Mouse (Mus musculus) heart, embryonic 12.5 days (tissue): ENCODE data around the gene Elfn1. TPM values are rescaled to one million over a fixed set of nuclear protein-coding genes. Genes with fewer than 3 reads are reported as not detected.
"Not testable (repeated sequence)": the region's sequence is repeated elsewhere in the genome, so short reads cannot be mapped to it uniquely, and the experiment has no call there.

Source experiments
- ATAC-seq: fragments of 200-750 bp; cut with Nextera tagmentation; 2 replicates; pipeline ENCODE4 v1.8.0; 2017; ENCODE audit warnings: moderate TSS enrichment, moderate library complexity; ENCODE audit not compliant: insufficient number of reproducible peaks, low FRiP score
- H3K27ac ChIP-seq: fragments of 300-500 bp; sonication (generic); 2 replicates; pipeline ENCODE4 v1.5.1; 2016; ENCODE audit warnings: mild to moderate bottlenecking, moderate library complexity; ENCODE audit not compliant: poor library complexity, severe bottlenecking
- H3K27me3 ChIP-seq: fragments of 300-500 bp; sonication (generic); replicated peaks from 2 replicates; pipeline ENCODE4 v1.6.1; 2016; ENCODE audit warnings: mild to moderate bottlenecking, moderate library complexity
- H3K36me3 ChIP-seq: fragments of 300-500 bp; sonication (generic); 2 replicates; pipeline ENCODE4 v1.6.1; 2016; ENCODE audit warnings: mild to moderate bottlenecking, moderate library complexity
- H3K4me1 ChIP-seq: fragments of 300-500 bp; sonication (generic); replicated peaks from 2 replicates; pipeline ENCODE4 v1.6.1; 2016; ENCODE audit warnings: mild to moderate bottlenecking
- H3K4me2 ChIP-seq: fragments of 300-500 bp; sonication (generic); 2 replicates; pipeline ENCODE4 v1.6.1; 2016; ENCODE audit warnings: mild to moderate bottlenecking, moderate library complexity
- H3K4me3 ChIP-seq: fragments of 300-500 bp; sonication (generic); 2 replicates; pipeline ENCODE4 v1.5.1; 2016; ENCODE audit warnings: mild to moderate bottlenecking
- H3K9ac ChIP-seq: fragments of 300-500 bp; sonication (generic); 2 replicates; pipeline ENCODE4 v1.6.1; 2016; ENCODE audit warnings: mild to moderate bottlenecking, moderate library complexity
- H3K9me3 ChIP-seq: fragments of 300-500 bp; sonication (generic); replicated peaks from 2 replicates; pipeline ENCODE4 v1.6.1; 2016; ENCODE audit warnings: mild to moderate bottlenecking, moderate library complexity
- WGBS: fragments of 180-500 bp; shearing (Covaris S2); methylation state at CpG from one replicate; pipeline ENCODE4 v1.1.7; 2016; 5-methylcytosine and 5-hydroxymethylcytosine counted together
- polyA plus RNA-seq: library from polyadenylated mRNA; unstranded; fragments of >200 nt; fragmentation: Nextera tagmentation; extraction: Ambion mirVana; gene quantifications from 2 replicates; pipeline ENCODE4 v1.2.1, GENCODE M21; 2016

Elfn1 gene
- polyA plus RNA-seq, 1 experiment from 2014 or later: 0.05 TPM

DNA sequence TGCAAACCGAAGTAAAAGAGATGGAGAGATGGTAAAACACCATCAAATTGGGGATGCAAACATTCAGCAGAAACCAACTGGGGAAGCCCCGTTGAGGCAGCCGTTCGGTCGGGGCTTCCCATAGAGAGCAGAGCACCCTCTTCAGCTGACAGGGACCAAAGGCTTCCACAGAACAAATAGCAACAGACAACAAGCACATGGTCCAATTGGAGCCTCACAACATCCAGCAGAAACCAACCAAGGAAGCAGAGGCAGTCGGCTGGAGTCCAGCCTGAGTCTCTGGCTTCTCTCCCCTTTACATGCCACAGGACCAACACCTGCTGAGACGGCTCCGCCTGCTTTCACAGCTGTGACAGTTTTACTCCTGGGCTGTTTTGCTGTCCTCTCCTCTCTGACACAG is 69.7 kb downstream of the Elfn1 start:
- Histone ChIP-seq H3K4me1 (no peaks in the 10 kb centered on the region), H3K36me3 (no peaks in the 10 kb centered on the region), H3K27me3 (peaks cover 58% of the 10 kb centered on the region), H3K4me3 (no peak overlapping the region), H3K27ac (no peak overlapping the region), H3K4me2 (no peak overlapping the region), H3K9ac (no peak overlapping the region), H3K9me3 (no peaks in the 10 kb centered on the region)
- ATAC-seq: no peak
- 29% methylated on average over 8 of the region's 8 CpGs for WGBS

DNA sequence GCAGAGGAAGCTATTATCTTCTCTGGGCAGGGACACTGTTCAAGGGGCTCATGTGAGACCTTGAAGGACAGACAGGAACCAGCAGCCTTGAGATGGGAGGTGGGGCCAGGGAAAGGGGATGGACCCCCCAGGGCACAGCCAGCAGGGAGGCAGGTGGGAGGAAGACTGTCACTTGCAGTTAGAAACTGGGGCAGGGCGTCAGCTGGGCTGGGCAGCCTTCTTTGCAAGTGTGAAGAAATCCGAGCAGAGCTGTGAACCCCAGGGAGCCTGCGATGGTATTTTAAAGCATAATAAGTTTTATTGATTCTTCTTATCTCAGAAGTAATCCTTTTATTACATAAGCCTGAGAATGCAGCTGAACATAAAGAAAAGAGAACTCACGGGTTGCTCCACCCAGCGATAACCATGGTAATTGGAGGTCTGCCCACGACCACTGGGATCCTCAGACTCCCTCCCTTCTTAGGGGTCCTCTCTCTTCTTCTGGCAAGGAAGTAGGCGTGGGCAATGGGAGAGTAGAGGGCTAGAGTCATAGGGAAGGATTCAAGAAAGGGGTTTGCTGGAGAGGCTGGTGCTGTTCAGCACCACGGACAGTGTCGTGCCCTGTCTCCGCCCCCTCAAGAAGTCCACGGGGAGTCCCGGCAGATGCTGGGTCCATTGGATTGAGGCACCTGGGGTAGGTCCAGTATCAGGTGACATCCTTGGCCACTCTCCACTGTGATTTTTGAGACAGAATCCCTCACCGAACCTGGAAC is 71.0 kb downstream of the Elfn1 start:
- 6% methylated on average over 13 of the region's 13 CpGs for WGBS
- no peak overlapping the region for H3K4me2 ChIP-seq
- no peak overlapping the region for H3K9ac ChIP-seq
- H3K4me3 ChIP-seq: no peak overlapping the region
- H3K27ac ChIP-seq: no peak overlapping the region
- no peaks in the 10 kb centered on the region for H3K36me3 ChIP-seq
- peaks cover 48% of the 10 kb centered on the region for H3K27me3 ChIP-seq
- ATAC-seq: no peak
- no peaks in the 10 kb centered on the region for H3K4me1 ChIP-seq
- no peaks in the 10 kb centered on the region for H3K9me3 ChIP-seq

- no peak overlapping the region for H3K27ac ChIP-seq
- no peaks in the 10 kb centered on the region for H3K36me3 ChIP-seq
- H3K4me1 ChIP-seq: no peaks in the 10 kb centered on the region
- no peak overlapping the region for H3K4me3 ChIP-seq
- no peaks in the 10 kb centered on the region for H3K9me3 ChIP-seq
- H3K4me2 ChIP-seq: no peak overlapping the region
- no peak for ATAC-seq
- peaks cover 44% of the 10 kb centered on the region; the same call in 1 of the 2 replicates for H3K27me3 ChIP-seq
- H3K9ac ChIP-seq: no peak overlapping the region
- WGBS: 81% methylated on average over 9 of the region's 9 CpGs
Measured at GRCm38 (mm10) chr5:139979371-139979770, 71.6 kb downstream of the Elfn1 start.

DNA sequence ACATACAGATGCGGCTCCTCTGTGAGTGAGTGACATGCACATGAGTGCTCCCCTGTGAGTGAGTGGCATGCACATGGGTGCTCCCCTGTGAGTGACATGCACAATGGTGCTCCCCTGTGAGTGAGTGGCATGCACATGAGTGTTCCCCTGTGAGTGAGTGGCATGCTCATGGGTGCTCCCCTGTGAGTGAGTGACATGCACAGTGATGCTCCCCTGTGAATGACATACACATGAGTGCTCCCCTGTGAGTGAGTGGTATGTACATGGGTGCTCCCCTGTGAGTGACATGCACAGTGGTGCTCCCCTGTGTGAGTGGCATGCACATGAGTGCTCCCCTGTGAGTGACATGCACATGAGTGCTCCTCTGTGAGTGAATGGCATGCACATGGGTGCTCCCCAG is 74.2 kb downstream of the Elfn1 start:
- no peak overlapping the region for H3K27ac ChIP-seq
- H3K9ac ChIP-seq: no peak overlapping the region
- H3K4me3 ChIP-seq: no peak overlapping the region
- peaks cover 31% of the 10 kb centered on the region for H3K27me3 ChIP-seq
- H3K36me3 ChIP-seq: no peaks in the 10 kb centered on the region
- no peak overlapping the region for H3K4me2 ChIP-seq
- no peak for ATAC-seq
- 77% methylated on average over 1 of the region's 1 CpGs for WGBS
- H3K4me1 ChIP-seq: no peaks in the 10 kb centered on the region
- peaks cover 4% of the 10 kb centered on the region for H3K9me3 ChIP-seq

- Histone ChIP-seq H3K9ac (no peak overlapping the region), H3K27me3 (peaks cover 12% of the 10 kb centered on the region), H3K9me3 (peaks cover 8% of the 10 kb centered on the region), H3K4me3 (no peak overlapping the region), H3K36me3 (no peaks in the 10 kb centered on the region), H3K27ac (no peak overlapping the region), H3K4me2 (no peak overlapping the region), H3K4me1 (no peaks in the 10 kb centered on the region)
- 30% methylated on average over 18 of the region's 18 CpGs for WGBS
- no peak for ATAC-seq
Measured at GRCm38 (mm10) chr5:139985073-139985746, 77.5 kb downstream of the Elfn1 start.

GRCm38 (mm10) chr5:139991531-139991930 is 83.8 kb downstream of the Elfn1 start:
- no peaks in the 10 kb centered on the region for H3K4me1 ChIP-seq
- H3K4me2 ChIP-seq: no peak overlapping the region
- H3K9me3 ChIP-seq: peaks cover 15% of the 10 kb centered on the region
- no peaks in the 10 kb centered on the region for H3K36me3 ChIP-seq
- H3K4me3 ChIP-seq: no peak overlapping the region
- peaks cover 2% of the 10 kb centered on the region; the same call in 1 of the 2 replicates for H3K27me3 ChIP-seq
- H3K9ac ChIP-seq: no peak overlapping the region
- H3K27ac ChIP-seq: no peak overlapping the region
- WGBS: 85% methylated on average over 3 of the region's 3 CpGs
- no peak for ATAC-seq

GRCm38 (mm10) chr5:139998321-139998720 is 90.6 kb downstream of the Elfn1 start:
- not testable (repeated sequence) for H3K9ac ChIP-seq, ATAC-seq, H3K36me3 ChIP-seq, H3K9me3 ChIP-seq, H3K4me2 ChIP-seq, H3K27me3 ChIP-seq, H3K4me1 ChIP-seq, H3K27ac ChIP-seq, H3K4me3 ChIP-seq
- 77% methylated on average over 12 of the region's 12 CpGs for WGBS

GRCm38 (mm10) chr5:139998916-139999315 is 91.2 kb downstream of the Elfn1 start:
- Histone ChIP-seq H3K27ac (no peak overlapping the region), H3K4me1 (no peaks in the 10 kb centered on the region), H3K4me2 (no peak overlapping the region), H3K27me3 (no peaks in the 10 kb centered on the region), H3K9me3 (no peaks in the 10 kb centered on the region), H3K4me3 (no peak overlapping the region), H3K36me3 (no peaks in the 10 kb centered on the region), H3K9ac (no peak overlapping the region)
- WGBS: 22% methylated on average over 6 of the region's 6 CpGs
- ATAC-seq: no peak

DNA sequence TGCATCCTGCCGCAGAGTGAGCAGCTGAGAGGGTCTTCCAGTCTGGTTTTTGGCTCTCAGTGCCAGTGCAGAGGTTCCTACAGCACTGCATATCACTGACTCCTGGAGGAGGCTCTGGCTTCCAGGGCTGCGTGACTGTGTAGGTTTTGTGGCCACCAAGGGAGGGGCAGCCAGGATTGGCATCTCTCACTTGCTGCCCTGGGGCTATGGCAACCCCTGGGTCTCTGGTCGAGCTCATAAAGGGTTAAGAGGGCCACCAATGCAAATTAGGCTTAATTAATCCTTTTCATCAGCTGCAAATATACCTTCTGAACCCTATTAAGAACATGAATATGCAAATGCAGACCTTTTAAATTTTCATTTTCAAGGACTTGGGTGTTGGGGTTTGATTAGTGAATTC is 94.8 kb downstream of the Elfn1 start:
- no peak overlapping the region for H3K27ac ChIP-seq
- H3K36me3 ChIP-seq: no peaks in the 10 kb centered on the region
- H3K4me2 ChIP-seq: no peak overlapping the region
- ATAC-seq: no peak
- 61% methylated on average over 3 of the region's 3 CpGs for WGBS
- H3K4me3 ChIP-seq: no peak overlapping the region
- H3K27me3 ChIP-seq: no peaks in the 10 kb centered on the region
- no peaks in the 10 kb centered on the region for H3K9me3 ChIP-seq
- H3K4me1 ChIP-seq: peaks cover 14% of the 10 kb centered on the region
- H3K9ac ChIP-seq: no peak overlapping the region

DNA sequence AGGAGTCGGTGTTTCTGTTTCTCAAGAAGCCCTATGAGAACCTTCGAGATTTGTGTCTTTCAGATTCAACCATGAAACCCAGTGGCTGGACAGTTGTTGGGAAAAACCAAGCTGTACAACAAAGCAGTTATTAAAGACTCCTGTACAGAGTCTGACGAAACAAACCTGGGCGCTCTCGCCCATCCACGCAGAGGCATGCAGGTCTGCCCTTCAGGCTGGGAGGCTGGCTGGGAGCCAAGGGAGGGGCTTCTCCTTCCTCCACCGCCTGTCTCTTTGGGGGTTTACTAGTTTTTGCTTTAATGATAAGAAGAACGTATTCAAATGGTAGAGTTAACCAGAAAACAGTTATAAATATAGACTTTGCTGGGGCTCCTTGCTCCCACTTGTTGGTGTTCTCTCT is 99.1 kb downstream of the Elfn1 start:
- no peak overlapping the region for H3K9ac ChIP-seq
- H3K4me2 ChIP-seq: no peak overlapping the region
- no peaks in the 10 kb centered on the region for H3K9me3 ChIP-seq
- ATAC-seq: no peak
- H3K27me3 ChIP-seq: no peaks in the 10 kb centered on the region
- 59% methylated on average over 8 of the region's 8 CpGs for WGBS
- no peak overlapping the region for H3K27ac ChIP-seq
- peaks cover 23% of the 10 kb centered on the region for H3K4me1 ChIP-seq
- H3K36me3 ChIP-seq: 0 out of 2 replicates have a peak, but pooled peaks cover 6% of the 10 kb centered on the region
- H3K4me3 ChIP-seq: no peak overlapping the region

DNA sequence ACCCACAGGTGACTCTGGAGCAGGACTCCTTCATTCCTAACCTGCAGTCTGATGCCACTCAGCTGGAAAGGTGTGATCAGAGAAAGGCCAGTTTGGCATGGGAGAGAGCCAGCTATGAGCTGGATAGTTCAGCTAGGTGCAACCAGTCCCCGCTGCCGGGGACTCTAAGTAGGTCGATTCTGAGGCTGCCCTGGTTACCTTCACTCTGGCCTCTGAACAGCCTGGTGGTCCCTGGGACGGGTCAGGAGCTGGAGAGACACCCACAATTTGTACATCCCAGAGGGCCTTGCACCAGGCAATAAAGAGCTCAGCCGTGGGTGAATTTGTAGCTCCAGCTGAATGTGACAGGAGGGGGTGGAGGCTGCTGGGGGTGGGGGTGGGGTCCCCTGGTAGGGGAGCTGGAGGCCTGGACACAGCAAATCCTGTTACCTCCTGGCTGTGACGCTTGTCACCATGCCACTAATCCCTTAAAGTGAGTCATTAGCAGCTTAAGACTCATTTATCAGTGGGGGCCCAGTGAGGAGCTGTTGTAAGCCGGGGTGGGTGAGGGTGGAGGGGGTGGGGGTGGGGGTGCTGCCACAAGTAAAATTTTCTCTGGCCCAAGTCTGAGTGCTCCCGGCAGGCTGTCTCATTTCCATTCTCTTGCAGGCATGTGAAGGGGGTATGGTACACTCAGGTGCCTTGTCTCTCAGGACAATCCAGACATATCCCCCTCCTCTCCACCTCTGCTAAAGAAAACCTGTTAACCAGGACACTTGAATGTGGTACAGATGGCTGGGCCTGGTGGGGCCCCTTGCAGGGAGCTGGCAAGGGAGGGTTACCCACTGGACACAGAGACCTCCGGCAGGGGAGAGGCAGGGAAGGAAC is 100.1 kb downstream of the Elfn1 start:
- no peak overlapping the region for H3K27ac ChIP-seq
- H3K36me3 ChIP-seq: 0 out of 2 replicates have a peak, but pooled peaks cover 6% of the 10 kb centered on the region
- no peak for ATAC-seq
- no peak overlapping the region for H3K4me2 ChIP-seq
- 47% methylated on average over 9 of the region's 9 CpGs for WGBS
- no peak overlapping the region for H3K9ac ChIP-seq
- no peaks in the 10 kb centered on the region for H3K9me3 ChIP-seq
- no peak overlapping the region for H3K4me3 ChIP-seq
- peaks cover 25% of the 10 kb centered on the region for H3K4me1 ChIP-seq
- no peaks in the 10 kb centered on the region for H3K27me3 ChIP-seq
